Mouse (Mus musculus) naive thymus-derived CD4-positive, alpha-beta T cell, adult 2 months (primary cell): ENCODE results near the gene Olfr1058.
"Not testable (repeated sequence)": the region's sequence is repeated elsewhere in the genome, so short reads cannot be mapped to it uniquely, and the experiment has no call there.

Experiments used
- DNase-seq: peaks from one replicate; pipeline ENCODE4 v3.0.0-alpha.2; 2011; ENCODE audit warnings: low read depth

Gene Olfr1058

DNA sequence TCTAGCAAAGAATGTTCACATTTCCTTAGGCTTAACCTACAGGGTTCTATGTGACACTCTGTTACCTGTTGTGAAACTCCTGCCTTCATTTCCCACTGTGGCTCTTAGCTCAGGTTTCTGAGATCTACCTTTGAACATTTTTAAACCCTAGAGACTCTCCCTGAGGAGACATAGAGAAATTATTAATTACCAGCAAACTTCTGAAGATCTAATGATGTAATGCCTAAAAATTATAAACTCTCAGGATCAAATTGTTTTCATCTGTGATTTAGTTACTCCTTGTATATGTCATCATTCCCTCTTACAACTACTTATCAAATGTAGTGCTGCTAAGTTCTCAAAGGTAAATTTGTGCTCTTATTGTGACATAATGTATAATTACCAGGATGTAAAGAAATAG is at the start of gene Olfr1058:
TSS of gene Olfr1058 (minus strand) at position 101 of the 400 bp plus-strand sequence.
- DNase-seq, result not testable (repeated sequence)

DNA sequence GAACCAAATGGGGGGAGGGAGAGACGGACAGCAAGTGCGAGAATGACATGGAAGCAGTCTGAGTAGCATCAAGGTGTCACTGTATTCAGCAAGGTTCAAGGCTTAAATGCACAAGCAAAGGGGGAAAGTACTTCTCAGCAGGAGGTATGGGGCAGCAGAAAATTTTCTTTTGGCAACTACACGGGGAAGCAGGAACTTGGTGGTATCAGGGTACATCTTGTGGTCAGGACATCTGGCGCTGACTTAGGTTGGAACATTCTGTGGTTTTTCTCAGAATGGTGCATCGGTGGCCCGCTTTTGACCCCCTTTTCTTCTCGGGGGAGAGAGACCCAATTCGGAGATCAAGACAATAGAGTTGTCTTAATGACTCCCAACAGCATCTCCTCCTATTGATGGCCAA is 40.1 kb upstream of the Olfr1058 start:
- not testable (repeated sequence) for DNase-seq

DNA sequence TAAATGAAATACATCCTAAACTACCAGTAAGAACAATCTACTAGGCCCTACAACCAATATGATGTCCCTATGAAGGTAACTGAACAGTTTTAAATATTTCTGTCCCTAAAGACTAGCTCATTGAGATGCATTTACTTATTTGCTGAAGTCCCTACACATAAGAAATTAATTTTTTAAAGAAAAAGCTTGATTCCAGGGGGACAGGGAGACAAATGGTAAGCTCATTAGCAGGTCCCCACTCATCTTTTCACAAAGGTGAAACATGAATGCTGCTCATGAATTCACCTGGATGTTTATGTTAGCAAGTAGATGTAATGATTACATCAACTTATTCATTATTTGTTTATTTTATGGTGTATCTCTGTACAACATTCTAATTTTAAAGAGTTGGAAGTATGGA is 38.3 kb upstream of the Olfr1058 start, which contains the start of gene Olfr1062:
TSS of gene Olfr1062 (minus strand) at position 101 of the 400 bp plus-strand sequence.
- not testable (repeated sequence) for DNase-seq

DNA sequence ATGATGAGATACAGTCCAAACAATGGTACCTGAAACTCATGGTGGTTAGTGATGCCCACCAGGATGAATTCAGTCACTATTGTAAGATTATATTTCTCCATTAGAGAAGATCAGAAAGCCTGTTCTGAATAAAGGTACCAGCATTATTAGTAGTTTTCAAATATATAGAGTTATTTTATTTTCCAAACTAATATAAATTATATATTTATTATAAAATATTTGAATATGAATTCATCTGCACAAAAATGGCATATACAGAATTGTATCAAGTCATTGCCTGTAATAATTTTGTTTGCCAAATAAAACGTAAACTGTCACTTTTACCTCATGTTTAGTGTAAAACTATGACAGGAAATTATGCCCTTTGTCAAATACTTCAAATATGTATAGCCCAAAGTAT is 25.6 kb upstream of the Olfr1058 start, which contains the start of gene Olfr1061:
TSS of gene Olfr1061 (minus strand) at position 101 of the 400 bp plus-strand sequence.
- no peak for DNase-seq

DNA sequence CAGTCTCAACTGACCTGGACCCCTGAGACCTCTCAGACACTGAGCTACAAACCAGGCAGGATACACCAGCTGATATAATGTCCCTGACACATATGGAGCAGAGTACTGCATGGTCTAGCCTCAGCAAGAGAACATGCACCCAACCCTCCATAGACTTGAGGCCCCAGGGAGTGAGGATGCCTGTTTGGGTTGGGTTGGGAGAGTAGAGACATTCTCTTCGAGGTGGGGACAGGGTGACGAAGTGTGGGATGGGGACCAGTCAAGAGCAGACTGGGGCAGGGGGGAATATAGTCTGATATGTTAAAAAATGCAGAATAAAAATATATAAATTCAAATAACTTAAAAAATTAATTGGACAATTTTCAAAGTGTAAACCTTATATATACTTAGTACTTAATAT is 6.8 kb upstream of the Olfr1058 start:
- DNase-seq, result no peak

DNA sequence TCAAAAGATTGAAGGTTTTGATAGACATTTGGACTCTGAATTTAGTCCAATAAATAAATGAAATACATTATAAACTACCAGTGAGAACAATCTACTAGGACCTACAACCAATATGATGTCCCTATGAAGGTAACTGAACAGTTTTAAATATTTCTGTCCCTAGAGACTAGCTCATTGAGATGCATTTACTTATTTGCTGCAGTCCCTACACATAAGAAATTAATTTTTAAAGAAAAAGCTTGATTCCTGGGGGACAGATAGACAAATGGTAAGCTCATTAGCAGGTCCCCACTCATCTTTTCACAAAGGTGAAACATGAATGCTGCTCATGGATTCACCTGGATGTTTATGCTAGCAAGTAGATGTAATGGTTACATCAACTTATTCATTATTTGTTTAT is 10.1 kb downstream of the Olfr1058 start, which contains the start of gene Olfr1057:
TSS of gene Olfr1057 (minus strand) at position 101 of the 400 bp plus-strand sequence.
- DNase-seq, result no peak

DNA sequence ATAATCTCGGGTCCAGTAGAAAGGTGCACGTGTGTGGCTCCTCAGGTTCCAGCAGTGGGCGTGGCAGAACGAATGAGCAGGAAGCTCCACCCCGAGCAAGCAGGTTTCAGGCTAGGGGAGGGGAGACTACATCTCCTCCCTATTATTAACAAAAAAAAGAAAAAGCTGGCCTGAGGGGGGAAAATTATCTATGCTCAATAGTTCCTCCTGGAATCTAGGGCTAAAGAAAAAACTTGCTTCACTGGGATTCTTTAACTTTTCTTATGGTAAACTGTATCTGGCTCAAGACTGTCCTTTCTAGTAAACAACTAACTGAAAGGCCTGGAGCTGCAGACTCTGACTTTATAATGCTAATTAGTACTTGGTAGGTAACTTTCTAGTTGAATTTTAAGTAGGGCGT is 22.0 kb downstream of the Olfr1058 start:
- not testable (repeated sequence) for DNase-seq

DNA sequence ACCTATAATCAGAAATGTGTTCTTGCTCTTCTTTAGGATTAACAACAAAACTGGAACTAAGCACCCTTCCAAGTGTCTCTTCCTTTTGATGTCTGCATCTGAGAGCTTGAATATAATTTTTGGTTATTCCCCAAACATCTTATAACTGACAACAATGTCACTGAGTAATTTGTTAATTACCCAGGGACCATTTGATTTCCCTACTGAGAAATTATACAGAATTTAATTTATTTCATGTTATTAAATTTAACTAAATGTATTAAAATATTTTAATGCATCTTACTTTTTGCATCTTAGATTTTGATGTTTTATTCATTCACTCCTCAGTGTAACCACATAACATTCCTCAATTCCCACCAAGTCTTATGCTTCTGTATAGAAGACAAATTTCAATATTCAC is 26.0 kb downstream of the Olfr1058 start, which contains the start of gene Olfr1056:
TSS of gene Olfr1056 (minus strand) at position 101 of the 400 bp plus-strand sequence.
- DNase-seq, result no peak

DNA sequence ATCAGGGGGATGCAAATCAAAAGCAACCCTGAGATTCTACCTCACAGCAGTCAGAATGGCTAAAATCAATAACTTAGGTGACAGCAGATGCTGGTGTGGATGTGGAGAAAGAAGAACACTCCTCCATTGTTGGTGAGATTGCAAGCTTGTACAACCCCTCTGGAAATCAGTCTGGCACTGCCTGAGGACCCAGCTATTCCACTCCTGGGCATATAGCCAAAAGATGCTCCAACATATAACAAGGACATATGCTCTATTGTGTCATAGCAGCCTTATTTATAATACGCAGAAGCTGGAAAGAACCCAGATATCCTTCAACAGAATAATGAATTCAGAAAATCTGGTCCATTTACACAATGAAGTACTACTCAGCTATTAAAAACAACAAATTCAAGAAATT is 36.6 kb downstream of the Olfr1058 start:
- DNase-seq, result not testable (repeated sequence)

DNA sequence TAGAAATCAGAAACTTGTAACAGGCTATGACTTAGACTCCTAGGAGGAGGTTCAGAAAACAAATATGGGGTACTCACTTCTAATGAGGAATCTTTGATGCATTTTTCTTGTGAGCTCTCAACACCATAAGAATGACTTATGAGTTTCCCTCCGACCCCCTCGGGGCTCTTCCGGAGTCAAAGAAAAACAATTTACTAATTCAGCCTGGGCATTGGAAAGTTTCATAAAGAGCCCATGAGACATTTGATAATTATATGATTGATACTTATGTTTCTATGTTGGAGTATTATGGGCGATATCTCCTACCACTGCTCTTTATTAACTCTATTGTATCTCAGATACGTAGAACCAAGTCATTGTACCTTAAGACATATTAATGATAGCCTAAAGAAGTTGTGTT is 38.2 kb downstream of the Olfr1058 start, which contains the start of gene Olfr1055:
TSS of gene Olfr1055 (minus strand) at position 101 of the 400 bp plus-strand sequence.
- DNase-seq, result no peak

DNA sequence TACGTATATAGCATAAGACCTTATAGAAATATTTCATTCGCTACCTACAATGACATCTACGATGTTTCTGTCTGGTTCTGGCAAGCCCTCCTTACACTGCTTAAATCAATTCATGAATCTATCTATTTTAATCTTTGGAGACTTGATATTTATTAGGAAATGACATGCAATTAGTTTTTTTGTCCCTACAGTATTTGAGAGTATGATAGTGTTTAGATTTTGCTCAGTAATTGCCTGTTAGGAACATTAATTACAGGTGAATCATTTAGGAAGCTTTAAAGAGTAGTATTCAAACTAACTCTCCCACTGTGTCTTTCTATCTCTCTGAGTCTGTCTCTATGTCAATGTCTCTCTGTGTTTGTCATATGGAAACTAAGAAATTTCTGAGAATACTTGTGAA is 53.0 kb downstream of the Olfr1058 start, which contains the start of gene Olfr1054:
TSS of gene Olfr1054 (minus strand) at position 101 of the 400 bp plus-strand sequence.
- DNase-seq, result no peak
